Mouse (Mus musculus) splenic B cell, adult 2 months (primary cell): ENCODE results near the gene Cldn10.

ENCODE experiments used
- DNase-seq: peaks from one replicate; pipeline ENCODE4 v3.0.0-alpha.2; 2011; ENCODE audit warnings: low read depth, low spot score
- H3K27me3 ChIP-seq: 2 replicates; pipeline ENCODE4 v1.6.1; 2012; ENCODE audit warnings: mild to moderate bottlenecking, low read length, moderate library complexity, mixed read lengths; ENCODE audit not compliant: control insufficient read depth, poor library complexity, insufficient read depth, severe bottlenecking
- H3K36me3 ChIP-seq: 2 replicates; pipeline ENCODE4 v1.6.1; 2012; ENCODE audit warnings: mild to moderate bottlenecking, low read length, moderate library complexity, mixed read lengths; ENCODE audit not compliant: control insufficient read depth, poor library complexity, insufficient read depth, severe bottlenecking

The Cldn10 gene

DNA sequence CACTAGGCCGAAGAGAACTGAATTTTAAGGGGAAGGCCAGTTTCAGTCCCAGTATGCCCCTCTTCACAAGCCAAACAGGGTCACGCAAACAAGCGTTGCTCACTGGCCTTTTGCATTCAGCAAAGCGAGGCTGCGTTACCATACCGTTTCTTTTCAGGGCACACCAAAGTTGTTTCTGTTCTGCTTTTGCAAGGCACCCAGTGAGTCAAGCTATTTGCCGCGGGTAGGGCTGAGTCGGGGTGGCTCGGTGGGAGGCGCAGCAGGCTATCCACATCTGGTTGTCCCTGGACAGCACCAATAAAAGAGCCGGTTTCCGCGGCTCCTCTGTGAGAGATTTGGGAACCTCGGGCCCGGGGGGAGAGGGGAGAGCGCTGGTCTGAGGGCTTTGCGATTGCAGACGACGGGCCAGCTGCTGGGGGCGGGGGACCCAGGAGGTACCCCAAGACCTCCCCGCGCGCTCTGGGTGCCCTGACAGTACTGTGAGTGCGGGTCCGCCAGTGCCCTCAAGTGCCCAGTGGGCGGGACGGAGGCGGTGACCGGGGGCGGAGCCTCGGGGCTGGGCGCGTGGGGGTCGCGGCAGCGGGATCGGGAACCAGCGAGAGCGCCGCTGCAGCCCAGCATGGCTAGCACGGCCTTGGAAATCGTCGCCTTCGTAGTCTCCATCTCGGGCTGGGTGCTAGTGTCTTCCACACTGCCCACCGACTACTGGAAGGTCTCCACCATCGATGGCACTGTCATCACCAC, 66.8 kb downstream of the Cldn10 start:
- H3K36me3 ChIP-seq: no peaks in the 10 kb centered on the region
- DNase-seq: peak; percentile 87
- H3K27me3 ChIP-seq: no peaks in the 10 kb centered on the region

DNA sequence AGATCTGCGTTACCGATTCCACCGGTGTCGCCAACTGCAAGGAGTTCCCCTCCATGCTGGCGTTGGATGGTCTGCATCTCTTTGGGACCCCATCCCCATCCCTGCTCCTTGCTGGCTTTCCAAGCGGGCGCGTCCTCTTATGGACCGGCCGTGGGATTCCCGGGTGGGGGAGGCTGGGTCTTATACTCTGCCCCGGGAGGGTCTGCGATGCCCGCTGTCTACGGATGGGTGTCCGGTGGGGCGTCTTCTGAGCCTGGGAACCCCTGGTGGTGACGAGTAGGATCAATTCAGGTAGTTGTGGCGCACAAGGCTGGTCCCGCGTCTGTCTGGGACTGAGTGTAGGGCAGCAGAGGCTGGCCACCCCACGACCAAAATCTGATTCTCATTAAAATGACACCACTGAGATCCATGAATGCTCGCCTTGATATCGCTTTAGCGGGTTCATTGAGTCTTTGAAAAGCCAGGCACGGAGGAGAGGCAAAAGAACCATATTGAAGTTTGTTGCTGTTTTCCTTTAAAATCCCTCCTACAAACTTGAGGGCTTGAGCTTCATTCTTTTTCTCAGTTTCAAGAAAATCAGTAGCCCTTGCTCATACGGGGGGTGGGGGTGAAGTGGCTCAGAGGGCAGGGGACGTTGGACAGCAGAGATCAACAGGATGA, 67.6 kb downstream of the Cldn10 start:
- Histone ChIP-seq H3K36me3 (no peaks in the 10 kb centered on the region), H3K27me3 (no peaks in the 10 kb centered on the region)
- peak; percentile 54 for DNase-seq

GRCm38 (mm10) chr14:118856563-118856962, 68.9 kb downstream of the Cldn10 start:
- peak; percentile 45 for DNase-seq
- Histone ChIP-seq H3K27me3 (no peaks in the 10 kb centered on the region), H3K36me3 (no peaks in the 10 kb centered on the region)

GRCm38 (mm10) chr14:118858318-118858717, 70.6 kb downstream of the Cldn10 start:
- Histone ChIP-seq H3K27me3 (no peaks in the 10 kb centered on the region), H3K36me3 (no peaks in the 10 kb centered on the region)
- no peak for DNase-seq

DNA sequence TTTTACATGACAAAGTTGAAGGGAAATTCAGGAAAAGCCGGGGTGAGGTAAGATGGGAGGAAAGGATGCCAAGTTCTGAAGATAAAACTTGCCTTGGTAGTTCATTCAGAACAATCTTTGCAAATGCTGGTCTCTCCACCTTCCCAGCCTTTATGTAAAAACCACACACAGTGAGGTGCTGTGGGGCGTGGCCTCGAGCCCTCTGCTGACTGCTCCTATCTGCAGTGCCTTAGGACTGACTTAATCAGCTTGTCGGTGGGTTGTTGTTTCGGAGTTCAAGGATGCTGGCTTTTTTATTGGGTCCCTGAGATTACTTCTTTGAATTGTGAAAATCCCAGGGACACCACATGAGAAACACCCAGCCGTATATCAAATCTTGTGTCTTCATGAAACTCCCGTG, 74.5 kb downstream of the Cldn10 start:
- Histone ChIP-seq H3K36me3 (no peaks in the 10 kb centered on the region), H3K27me3 (no peaks in the 10 kb centered on the region)
- no peak for DNase-seq

- no peak for DNase-seq
- H3K27me3 ChIP-seq: no peaks in the 10 kb centered on the region
- H3K36me3 ChIP-seq: no peaks in the 10 kb centered on the region
Observed at GRCm38 (mm10) chr14:118864905-118865304, 77.2 kb downstream of the Cldn10 start.

GRCm38 (mm10) chr14:118866014-118866811, 78.5 kb downstream of the Cldn10 start:
- no peaks in the 10 kb centered on the region for H3K27me3 ChIP-seq

DNA sequence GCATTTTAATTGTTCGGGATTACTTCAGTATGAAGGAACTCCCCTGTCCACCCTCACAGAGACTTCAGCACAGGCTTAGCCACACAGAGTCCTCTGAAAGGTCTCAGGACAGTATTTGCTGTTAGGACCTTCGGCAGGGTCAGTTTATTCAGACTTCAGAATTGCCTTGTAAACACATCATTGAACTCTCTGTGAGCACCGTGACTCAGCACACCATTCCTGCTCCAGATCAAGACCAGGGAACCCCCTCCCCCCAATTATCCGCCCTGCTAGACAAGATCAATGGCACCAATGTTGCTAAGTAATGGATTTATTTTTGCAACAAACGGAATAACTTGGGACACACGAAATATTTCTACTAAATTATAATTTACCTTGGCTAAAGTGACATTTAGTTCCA, 79.7 kb downstream of the Cldn10 start:
- no peaks in the 10 kb centered on the region for H3K27me3 ChIP-seq
- H3K36me3 ChIP-seq: no peaks in the 10 kb centered on the region
- DNase-seq: no peak

More at GRCm38 (mm10) chr14:118866014-118866811, 78.5 kb downstream of the Cldn10 start:
- DNase-seq: no peak
- H3K36me3 ChIP-seq: no peaks in the 10 kb centered on the region

- DNase-seq: no peak
- H3K27me3 ChIP-seq: no peaks in the 10 kb centered on the region
- H3K36me3 ChIP-seq: no peaks in the 10 kb centered on the region
Observed at GRCm38 (mm10) chr14:118868102-118868724, 80.5 kb downstream of the Cldn10 start.

GRCm38 (mm10) chr14:118869712-118870111, 82.0 kb downstream of the Cldn10 start:
- DNase-seq: no peak
- Histone ChIP-seq H3K36me3 (no peaks in the 10 kb centered on the region), H3K27me3 (no peaks in the 10 kb centered on the region)

DNA sequence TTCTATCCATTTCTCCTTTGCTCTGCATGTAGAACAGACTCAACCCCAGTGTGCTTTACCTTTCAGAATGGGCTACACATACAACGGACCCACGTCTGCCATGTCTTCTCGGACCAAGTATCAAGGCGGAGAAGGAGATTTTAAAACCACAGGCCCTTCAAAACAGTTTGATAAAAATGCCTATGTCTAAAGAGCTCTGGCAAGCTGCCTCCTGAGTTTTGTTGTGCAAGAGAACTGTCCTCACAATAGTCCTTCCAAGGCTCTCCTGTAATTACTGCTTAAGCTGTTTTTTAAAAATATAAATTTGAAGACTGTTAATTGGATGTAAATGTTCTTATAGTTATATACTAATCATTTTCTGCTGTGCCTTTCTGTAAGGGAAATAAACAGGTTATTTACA, 86.4 kb downstream of the Cldn10 start:
- DNase-seq: no peak
- H3K27me3 ChIP-seq: no peaks in the 10 kb centered on the region
- no peaks in the 10 kb centered on the region for H3K36me3 ChIP-seq

DNA sequence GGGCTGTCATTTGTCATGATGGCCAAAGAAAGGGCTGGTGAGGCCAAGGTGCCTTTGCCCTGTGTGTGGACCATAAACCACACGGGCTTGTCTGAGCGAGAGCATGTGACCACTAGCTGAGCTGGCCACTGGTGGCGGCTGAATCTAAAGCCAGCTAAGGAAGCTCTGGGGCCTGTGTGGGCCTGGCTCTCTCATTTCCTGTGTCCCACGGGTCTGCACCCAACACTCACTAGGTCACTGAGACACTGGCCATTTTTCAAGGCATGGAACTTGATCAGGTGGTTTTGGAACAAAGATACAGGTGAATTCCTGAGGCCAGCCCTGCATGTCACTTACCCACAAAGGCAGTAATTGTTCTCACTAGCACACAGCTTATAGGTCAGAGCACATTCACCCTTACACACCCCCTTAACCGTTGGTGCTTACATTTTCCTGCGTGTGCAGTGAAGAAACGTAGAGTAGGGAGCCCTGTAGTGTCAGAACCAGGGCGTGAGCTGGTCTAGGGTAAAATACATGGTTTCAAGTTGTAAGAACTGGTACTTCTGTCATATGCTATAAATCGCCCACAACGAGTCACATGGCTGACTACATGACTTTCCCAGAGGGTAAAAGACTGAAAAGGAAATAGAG, 87.2 kb downstream of the Cldn10 start:
- DNase-seq: no peak
- H3K36me3 ChIP-seq: no peaks in the 10 kb centered on the region
- no peaks in the 10 kb centered on the region for H3K27me3 ChIP-seq

- DNase-seq: no peak
- H3K36me3 ChIP-seq: no peaks in the 10 kb centered on the region
- H3K27me3 ChIP-seq: no peaks in the 10 kb centered on the region
Observed at GRCm38 (mm10) chr14:118878346-118878910, 90.7 kb downstream of the Cldn10 start.

DNA sequence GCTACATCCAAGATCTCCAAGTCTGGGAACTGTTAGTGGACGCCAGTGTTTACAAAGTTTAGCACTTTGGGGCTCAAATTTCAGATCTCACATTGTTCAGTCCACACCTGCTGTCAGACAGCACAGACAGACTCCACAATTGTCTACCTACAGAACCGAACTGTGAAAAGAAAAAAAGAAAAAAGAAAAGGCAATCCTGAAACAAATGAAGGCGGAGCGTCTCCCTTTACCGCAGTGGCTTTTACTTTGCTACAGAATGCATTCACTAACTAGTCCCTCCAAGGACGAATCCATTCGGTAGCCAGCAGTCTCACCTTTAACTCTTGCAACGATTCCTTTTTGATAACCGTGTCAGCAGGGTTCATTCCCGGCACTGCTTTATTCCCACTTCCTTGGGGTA, 93.0 kb downstream of the Cldn10 start:
- DNase-seq: no peak
- Histone ChIP-seq H3K27me3 (no peaks in the 10 kb centered on the region; the same call in 1 of the 2 replicates), H3K36me3 (no peaks in the 10 kb centered on the region)
